Mouse (Mus musculus): ENCODE data around the gene Ssh2. TPM values are rescaled to one million over a fixed set of nuclear protein-coding genes. Genes with fewer than 3 reads are reported as not detected.
A peak's percentile ranks its signal among the peaks of the same experiment; 100 is the strongest.

Ssh2 gene
- polyA plus RNA-seq, 1 experiment = 15.9 TPM

DNA sequence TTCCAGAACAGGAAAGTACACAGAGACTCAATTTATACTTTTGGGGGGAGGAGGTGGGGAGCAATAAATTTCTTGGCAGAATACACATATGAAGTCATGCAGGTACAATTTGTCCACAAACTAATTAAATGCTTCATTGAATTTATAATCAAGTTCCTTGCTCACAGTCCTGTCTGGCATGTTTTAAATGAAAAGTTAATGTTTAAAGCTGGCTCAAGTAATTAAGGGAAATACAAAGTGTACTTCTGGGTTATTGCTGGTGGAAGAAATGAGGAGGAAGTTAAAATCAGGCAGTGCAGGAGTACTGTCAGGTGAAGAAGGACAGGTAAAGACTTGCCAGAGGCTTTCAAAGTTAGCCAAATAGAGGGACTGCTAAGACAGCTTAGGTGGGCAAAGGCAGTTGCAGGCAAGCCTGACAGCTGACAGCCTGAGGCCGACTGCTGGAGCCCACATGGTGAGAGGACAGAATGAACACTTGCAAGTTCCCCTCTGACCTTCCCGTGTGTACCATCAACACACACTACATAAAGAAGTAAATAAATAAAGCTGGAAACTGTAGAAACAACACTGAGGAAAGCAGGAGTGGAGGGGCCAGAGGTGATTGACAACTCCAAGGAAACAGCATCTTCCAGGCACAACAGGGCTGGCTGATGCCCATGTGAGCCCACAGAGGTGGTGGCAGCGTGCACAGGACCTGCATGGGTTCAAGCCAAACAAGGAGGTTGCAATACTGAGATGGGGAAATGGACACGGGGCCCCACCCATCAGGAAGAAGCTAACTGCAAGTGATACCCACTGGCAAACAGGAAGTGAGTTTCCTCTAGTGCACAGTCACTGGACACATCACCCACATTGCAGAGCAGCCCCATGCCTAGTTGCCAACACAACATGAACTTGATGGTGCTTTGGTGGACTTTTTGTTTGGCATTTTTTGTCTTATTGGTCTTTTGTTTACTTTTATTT, 19.6 kb upstream of the Ssh2 start:
- Histone ChIP-seq H3K27ac (replicated peaks; ENCODE audit: low read depth, low read length) (no peak overlapping the region), H3K4me1 (ENCODE audit: control insufficient read depth, insufficient read depth, insufficient read length, low read length) (peaks cover 6% of the 10 kb centered on the region; the same call in 1 of the 2 replicates), H3K4me3 (ENCODE audit: insufficient read depth, low read depth, low read length) (no peak overlapping the region)

DNA sequence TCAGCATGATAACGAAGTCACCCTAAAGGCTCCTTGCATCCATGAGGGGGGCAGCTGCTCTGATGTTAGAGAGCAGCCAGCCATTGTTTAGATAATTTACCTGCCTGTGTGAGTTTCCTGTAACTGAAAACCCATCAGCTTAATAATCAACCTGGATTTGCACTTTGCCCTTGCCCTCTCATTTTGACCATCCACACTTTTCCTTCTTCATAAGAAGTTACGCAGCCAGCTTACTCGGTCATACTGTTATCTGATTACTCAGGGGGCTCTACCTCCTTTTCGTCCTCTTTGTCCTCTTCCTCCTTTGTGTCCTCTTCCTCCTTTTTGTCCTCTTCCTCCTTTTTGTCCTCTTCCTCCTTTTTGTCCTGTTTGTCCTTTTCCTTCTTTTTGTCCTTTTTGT, 16.5 kb upstream of the Ssh2 start:
- Histone ChIP-seq H3K4me1 (ENCODE audit: control insufficient read depth, insufficient read depth, insufficient read length, low read length) (peaks cover 4% of the 10 kb centered on the region; the same call in 1 of the 2 replicates), H3K4me3 (ENCODE audit: insufficient read depth, low read depth, low read length) (no peak overlapping the region), H3K27ac (replicated peaks; ENCODE audit: low read depth, low read length) (no peak overlapping the region)

- Histone ChIP-seq H3K4me3 (ENCODE audit: insufficient read depth, low read depth, low read length) (no peak overlapping the region), H3K4me1 (ENCODE audit: control insufficient read depth, insufficient read depth, insufficient read length, low read length) (peaks cover 4% of the 10 kb centered on the region; the same call in 1 of the 2 replicates), H3K27ac (replicated peaks; ENCODE audit: low read depth, low read length) (no peak overlapping the region)
Measured at GRCm38 (mm10) chr11:77200703-77201102, 15.4 kb upstream of the Ssh2 start.

DNA sequence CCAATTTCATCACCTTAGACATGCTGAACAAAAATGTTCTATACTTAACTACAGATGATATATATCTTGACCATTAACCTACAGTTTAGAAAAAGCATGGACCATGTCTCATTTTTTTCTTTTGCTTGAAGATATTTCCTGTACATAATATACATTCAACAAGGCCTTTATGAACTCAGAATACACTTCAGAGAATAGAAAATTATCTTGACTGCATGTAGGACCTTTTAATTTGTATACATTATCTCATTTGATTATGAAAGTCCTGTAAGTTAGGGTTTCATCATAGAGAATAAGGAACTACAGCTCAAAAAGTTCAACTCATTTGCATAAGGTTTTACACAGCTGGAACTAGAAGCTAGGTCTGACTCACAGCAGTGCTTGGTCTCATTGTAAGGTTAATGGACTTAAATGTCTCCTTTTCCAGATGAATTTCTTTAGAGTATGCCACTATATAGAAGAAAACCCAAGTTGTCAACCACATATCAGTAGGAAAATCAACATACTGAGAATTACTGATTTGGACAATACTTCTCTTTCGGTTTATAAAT, 1.9 kb upstream of the Ssh2 start:
- Histone ChIP-seq H3K4me1 (ENCODE audit: control insufficient read depth, insufficient read depth, insufficient read length, low read length) (no peaks in the 10 kb centered on the region), H3K27ac (replicated peaks; ENCODE audit: low read depth, low read length) (no peak overlapping the region), H3K4me3 (ENCODE audit: insufficient read depth, low read depth, low read length) (no peak overlapping the region)

DNA sequence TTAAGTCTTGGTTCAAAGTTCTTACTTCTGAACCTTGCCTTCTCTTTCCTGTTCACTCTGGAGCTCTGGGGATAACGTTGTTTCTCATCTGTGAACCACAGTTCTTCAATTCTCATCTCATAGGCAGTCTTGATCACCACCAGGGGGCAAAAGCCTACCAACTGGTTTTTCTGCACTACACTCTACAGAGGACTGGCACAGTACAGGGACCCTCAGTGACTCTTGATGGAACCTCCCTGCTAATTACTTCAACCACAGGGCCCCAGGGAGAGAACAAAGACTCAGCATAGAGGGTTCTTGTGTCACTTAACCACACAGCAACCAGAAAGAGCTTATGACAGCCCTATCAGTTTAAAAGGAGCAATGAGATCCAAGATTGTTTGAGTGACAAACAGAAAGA, 1.3 kb upstream of the Ssh2 start:
- Histone ChIP-seq H3K27ac (replicated peaks; ENCODE audit: low read depth, low read length) (no peak overlapping the region), H3K4me3 (ENCODE audit: insufficient read depth, low read depth, low read length) (no peak overlapping the region), H3K4me1 (ENCODE audit: control insufficient read depth, insufficient read depth, insufficient read length, low read length) (no peaks in the 10 kb centered on the region)

DNA sequence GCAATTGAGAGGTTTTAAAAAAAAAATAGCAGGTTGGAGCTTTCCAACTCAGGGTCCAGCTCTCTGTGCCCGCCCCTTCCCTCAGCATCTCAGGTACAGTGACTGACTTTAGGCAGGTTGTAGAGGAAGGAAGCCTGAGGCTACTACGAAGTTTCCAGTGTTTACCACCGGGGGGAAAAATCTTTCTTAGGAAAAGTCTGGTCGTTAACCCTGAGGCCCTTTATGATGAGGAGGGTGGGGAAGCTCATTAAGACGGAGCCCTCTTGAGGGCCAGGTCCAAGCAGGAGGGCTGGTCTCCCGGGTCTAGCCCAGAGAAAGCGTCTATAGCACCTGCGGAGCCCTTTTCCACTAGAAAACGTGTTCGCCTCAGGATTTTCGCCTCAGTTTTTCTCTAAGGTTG, 604 bp upstream of the Ssh2 start:
- no peak overlapping the region for H3K27ac ChIP-seq (replicated peaks; ENCODE audit: low read depth, low read length)
- peak overlapping the region; percentile 90 for H3K4me3 ChIP-seq (ENCODE audit: insufficient read depth, low read depth, low read length)
- no peaks in the 10 kb centered on the region for H3K4me1 ChIP-seq (ENCODE audit: control insufficient read depth, insufficient read depth, insufficient read length, low read length)

DNA sequence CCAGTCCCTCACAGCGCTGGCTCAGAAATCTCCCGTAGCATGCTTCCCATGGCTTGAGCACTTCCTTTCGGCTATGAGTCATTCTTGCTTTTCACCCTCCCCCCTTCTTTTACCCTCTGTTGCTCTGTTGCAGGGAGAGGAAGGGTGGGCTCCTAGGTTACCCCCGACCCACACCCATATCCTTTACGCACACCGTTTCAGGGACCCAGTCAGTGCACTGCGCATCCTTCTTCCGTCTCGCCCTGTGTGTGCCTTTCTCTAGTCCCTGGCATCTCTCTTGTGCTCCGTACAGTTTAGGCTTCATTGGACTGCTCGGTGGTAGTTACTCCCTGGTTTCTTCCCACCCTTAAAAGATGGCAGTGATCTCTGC, 659 bp downstream of the Ssh2 start:
- Histone ChIP-seq H3K4me1 (ENCODE audit: control insufficient read depth, insufficient read depth, insufficient read length, low read length) (no peaks in the 10 kb centered on the region), H3K4me3 (ENCODE audit: insufficient read depth, low read depth, low read length) (peak overlapping the region; percentile 90), H3K27ac (replicated peaks; ENCODE audit: low read depth, low read length) (peak overlapping the region; percentile 48; the same call in 1 of the 2 replicates)

- H3K4me3 ChIP-seq (ENCODE audit: insufficient read depth, low read depth, low read length) = no peak overlapping the region
- H3K27ac ChIP-seq (replicated peaks; ENCODE audit: low read depth, low read length) = no peak overlapping the region
- H3K4me1 ChIP-seq (ENCODE audit: control insufficient read depth, insufficient read depth, insufficient read length, low read length) = no peaks in the 10 kb centered on the region
Measured at GRCm38 (mm10) chr11:77230765-77231164, 14.7 kb downstream of the Ssh2 start.

GRCm38 (mm10) chr11:77231514-77231913, 15.4 kb downstream of the Ssh2 start:
- no peak overlapping the region for H3K27ac ChIP-seq (replicated peaks; ENCODE audit: low read depth, low read length)

GRCm38 (mm10) chr11:77235267-77235666, 19.2 kb downstream of the Ssh2 start:
- Histone ChIP-seq H3K4me1 (ENCODE audit: control insufficient read depth, insufficient read depth, insufficient read length, low read length) (no peaks in the 10 kb centered on the region; the same call in 1 of the 2 replicates), H3K27ac (replicated peaks; ENCODE audit: low read depth, low read length) (no peak overlapping the region), H3K4me3 (ENCODE audit: insufficient read depth, low read depth, low read length) (no peak overlapping the region)

More at GRCm38 (mm10) chr11:77231514-77231913, 15.4 kb downstream of the Ssh2 start:
- Histone ChIP-seq H3K4me1 (ENCODE audit: control insufficient read depth, insufficient read depth, insufficient read length, low read length) (no peaks in the 10 kb centered on the region), H3K4me3 (ENCODE audit: insufficient read depth, low read depth, low read length) (no peak overlapping the region)

- no peak overlapping the region for H3K27ac ChIP-seq (replicated peaks; ENCODE audit: low read depth, low read length)
- no peaks in the 10 kb centered on the region; the same call in 1 of the 2 replicates for H3K4me1 ChIP-seq (ENCODE audit: control insufficient read depth, insufficient read depth, insufficient read length, low read length)
Measured at GRCm38 (mm10) chr11:77239658-77240345, 23.7 kb downstream of the Ssh2 start.

DNA sequence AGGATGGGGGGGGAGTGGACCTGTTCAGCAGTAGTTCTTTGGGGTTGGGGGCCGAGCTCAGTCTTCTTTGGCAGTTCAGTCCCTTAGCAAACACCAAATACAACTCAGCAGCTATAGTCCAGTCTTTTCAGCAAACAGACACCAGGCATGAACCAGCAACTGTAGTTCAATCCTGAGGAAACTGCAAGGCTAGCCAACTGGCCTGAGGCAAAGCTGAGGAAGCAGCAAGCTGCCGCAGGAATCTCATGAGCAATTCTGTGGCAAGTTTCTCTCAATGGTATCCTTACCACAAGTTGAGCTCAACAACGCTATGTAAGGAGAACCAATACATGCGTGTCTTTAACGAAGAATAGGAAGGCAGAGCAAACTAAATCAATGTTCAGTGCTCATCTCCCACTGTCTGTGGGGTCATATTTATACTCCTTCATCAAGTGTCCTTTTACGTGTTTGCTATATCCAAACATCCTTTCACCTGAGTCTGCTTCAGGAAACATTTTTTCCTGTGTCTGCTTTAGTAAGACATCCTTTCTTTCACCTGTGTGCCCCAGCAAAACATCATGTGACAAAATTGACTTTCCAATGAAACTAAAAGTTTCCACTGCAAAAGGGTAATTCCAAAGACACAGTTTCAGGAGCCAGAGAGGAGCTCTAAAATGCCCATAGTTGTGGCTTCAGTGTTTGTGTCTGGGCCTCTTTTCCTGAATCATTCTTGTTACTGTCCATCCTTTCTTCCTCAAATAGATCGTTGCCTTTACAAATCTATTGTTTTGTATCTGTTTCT, 24.6 kb downstream of the Ssh2 start:
- Histone ChIP-seq H3K4me1 (ENCODE audit: control insufficient read depth, insufficient read depth, insufficient read length, low read length) (no peaks in the 10 kb centered on the region; the same call in 1 of the 2 replicates), H3K4me3 (ENCODE audit: insufficient read depth, low read depth, low read length) (no peak overlapping the region), H3K27ac (replicated peaks; ENCODE audit: low read depth, low read length) (no peak overlapping the region)

More at GRCm38 (mm10) chr11:77239658-77240345, 23.7 kb downstream of the Ssh2 start:
- no peak overlapping the region for H3K4me3 ChIP-seq (ENCODE audit: insufficient read depth, low read depth, low read length)

- H3K4me1 ChIP-seq (ENCODE audit: control insufficient read depth, insufficient read depth, insufficient read length, low read length) = no peaks in the 10 kb centered on the region; the same call in 1 of the 2 replicates
- no peak overlapping the region for H3K4me3 ChIP-seq (ENCODE audit: insufficient read depth, low read depth, low read length)
- H3K27ac ChIP-seq (replicated peaks; ENCODE audit: low read depth, low read length) = no peak overlapping the region
Measured at GRCm38 (mm10) chr11:77242912-77243311, 26.8 kb downstream of the Ssh2 start.

- Histone ChIP-seq H3K27ac (replicated peaks; ENCODE audit: low read depth, low read length) (no peak overlapping the region), H3K4me3 (ENCODE audit: insufficient read depth, low read depth, low read length) (no peak overlapping the region), H3K4me1 (ENCODE audit: control insufficient read depth, insufficient read depth, insufficient read length, low read length) (no peaks in the 10 kb centered on the region)
Measured at GRCm38 (mm10) chr11:77252826-77253225, 36.7 kb downstream of the Ssh2 start.
